Mouse (Mus musculus) leukemia stem cell, adult 10-12 weeks (primary cell): ENCODE data around the gene Tmem125. TPM values are rescaled to one million over a fixed set of nuclear protein-coding genes. Genes with fewer than 3 reads are reported as not detected.

ENCODE experiments used
- polyA plus RNA-seq: library from polyadenylated mRNA; stranded (reverse); fragments of >175 nt; gene quantifications from 2 replicates; pipeline ENCODE4 v1.2.3, GENCODE M21; 2012; ENCODE audit warnings: low replicate concordance

Tmem125 gene
- polyA plus RNA-seq: not detected in 2 replicates

GRCm38 (mm10) chr4:118543592-118544260 lies at the start of gene Tmem125:
TSS of gene Tmem125 (minus strand) at chr4:118544044.

GRCm38 (mm10) chr4:118526408-118527334 lies 17.2 kb downstream of the Tmem125 start, which contains the start of gene 2610528J11Rik:
TSS of gene 2610528J11Rik (plus strand) at chr4:118526999.

Other genes with a start within 250 kb of the Tmem125 start
- 75.1 and 207 TPM in 2 replicates for gene Szt2, start 134.8 kb downstream of the Tmem125 start, polyA plus RNA-seq
- 4.6 and 21.7 TPM in 2 replicates for gene Med8, start 134.7 kb downstream of the Tmem125 start, polyA plus RNA-seq
- 188 and 308 TPM in 2 replicates for gene Elovl1, start 116.0 kb downstream of the Tmem125 start, polyA plus RNA-seq
- 174 and 305 TPM in 2 replicates for gene Cdc20, start 106.7 kb downstream of the Tmem125 start, polyA plus RNA-seq
- 0.49 and 1.2 TPM in 2 replicates for gene Mpl, start 86.5 kb downstream of the Tmem125 start, polyA plus RNA-seq
- gene Tie1, start 54.0 kb downstream of the Tmem125 start, polyA plus RNA-seq: 2.2 and 6.8 TPM in 2 replicates
- not detected in 2 replicates for gene 2610528J11Rik, start 17.0 kb downstream of the Tmem125 start, polyA plus RNA-seq
- gene Cfap57, start 76.7 kb upstream of the Tmem125 start, polyA plus RNA-seq: not detected in 2 replicates
- 4.3 and 10.8 TPM in 2 replicates for gene Ebna1bp2, start 76.8 kb upstream of the Tmem125 start, polyA plus RNA-seq
- gene Olfr62, start 114.9 kb upstream of the Tmem125 start, polyA plus RNA-seq: not detected in 2 replicates
- gene Olfr1342, start 148.7 kb upstream of the Tmem125 start, polyA plus RNA-seq: not detected in 2 replicates
- not detected in 2 replicates for gene Olfr1341, start 159.5 kb upstream of the Tmem125 start, polyA plus RNA-seq
- gene Olfr1340, start 176.1 kb upstream of the Tmem125 start, polyA plus RNA-seq: not detected in 2 replicates
- gene Olfr1339, start 188.1 kb upstream of the Tmem125 start, polyA plus RNA-seq: not detected in 2 replicates
- not detected in 2 replicates for gene Olfr1338, start 214.7 kb upstream of the Tmem125 start, polyA plus RNA-seq
- gene Olfr1337, start 238.5 kb upstream of the Tmem125 start, polyA plus RNA-seq: not detected in 2 replicates